Mouse (Mus musculus): ENCODE results near the gene Psen1.

Psen1 gene

GRCm38 (mm10) chr12:83775621-83776020 lies 87.7 kb downstream of the Psen1 start:
- no peak for DNase-seq (ENCODE audit: low read depth, low spot score)

- no peak for DNase-seq (ENCODE audit: low read depth, low spot score)
These were observed 88.8 kb downstream of the Psen1 start for GRCm38 (mm10) chr12:83776766-83777165.

GRCm38 (mm10) chr12:83780181-83780580 lies 92.2 kb downstream of the Psen1 start:
- no peak for DNase-seq (ENCODE audit: low read depth, low spot score)

GRCm38 (mm10) chr12:83781204-83781603 lies 93.3 kb downstream of the Psen1 start:
- DNase-seq (ENCODE audit: low read depth, low spot score), result no peak

GRCm38 (mm10) chr12:83781640-83782278 lies 93.8 kb downstream of the Psen1 start:
- no peak for DNase-seq (ENCODE audit: low read depth, low spot score)

GRCm38 (mm10) chr12:83782669-83783068 lies 94.7 kb downstream of the Psen1 start:
- DNase-seq (ENCODE audit: low read depth, low spot score), result no peak
